Mouse (Mus musculus) midbrain, embryonic 14.5 days (tissue): ENCODE data around the gene Ica1. TPM values are rescaled to one million over a fixed set of nuclear protein-coding genes. Genes with fewer than 3 reads are reported as not detected.

ENCODE experiments used
- ATAC-seq: fragments of 200-750 bp; cut with Nextera tagmentation; 2 replicates; pipeline ENCODE4 v1.8.0; 2017; ENCODE audit warnings: moderate number of reproducible peaks, moderate library complexity; ENCODE audit not compliant: low FRiP score, low TSS enrichment
- DNase-seq: peaks from one replicate; pipeline ENCODE4 v3.0.0-alpha.2; 2015
- H3K27ac ChIP-seq: fragments of 300-500 bp; sonication (generic); replicated peaks from 2 replicates; pipeline ENCODE4 v1.5.1; 2014; ENCODE audit warnings: mild to moderate bottlenecking, low read depth, low read length, moderate library complexity
- H3K27me3 ChIP-seq: fragments of 300-500 bp; sonication (generic); 2 replicates; pipeline ENCODE4 v1.6.1; 2014; ENCODE audit warnings: low read length, control low read depth, mixed read lengths; ENCODE audit not compliant: control insufficient read depth, insufficient read depth
- H3K36me3 ChIP-seq: fragments of 300-500 bp; sonication (generic); 2 replicates; pipeline ENCODE4 v1.6.1; 2014; ENCODE audit warnings: low read length, control low read depth; ENCODE audit not compliant: control insufficient read depth, insufficient read depth
- H3K4me1 ChIP-seq: fragments of 300-500 bp; sonication (generic); 2 replicates; pipeline ENCODE4 v1.6.1; 2014; ENCODE audit warnings: mild to moderate bottlenecking, antibody characterized with exemption, low read length, control low read depth; ENCODE audit not compliant: control insufficient read depth, insufficient read depth
- H3K4me2 ChIP-seq: fragments of 300-500 bp; sonication (generic); 2 replicates; pipeline ENCODE4 v1.6.1; 2014; ENCODE audit warnings: mild to moderate bottlenecking, low read length, moderate library complexity
- H3K4me3 ChIP-seq: fragments of 300-500 bp; sonication (generic); replicated peaks from 2 replicates; pipeline ENCODE4 v1.5.1; 2014; ENCODE audit warnings: low read depth, low read length
- H3K9ac ChIP-seq: fragments of 300-500 bp; sonication (generic); replicated peaks from 2 replicates; pipeline ENCODE4 v1.6.1; 2014; ENCODE audit warnings: mild to moderate bottlenecking, low read length, moderate library complexity
- H3K9me3 ChIP-seq: fragments of 300-500 bp; sonication (generic); 2 replicates; pipeline ENCODE4 v1.6.1; 2016; ENCODE audit warnings: low read length, control low read depth, mixed read lengths; ENCODE audit not compliant: control insufficient read depth
- WGBS: fragments of 180-500 bp; shearing (Covaris S2); extraction: QIAGEN DNeasy Blood & Tissue Kit; methylation state at CpG from one replicate; pipeline ENCODE4 v1.1.7; 2014; 5-methylcytosine and 5-hydroxymethylcytosine counted together
- polyA plus RNA-seq: library from polyadenylated mRNA; unstranded; fragments of >200 nt; fragmentation: Nextera tagmentation; extraction: Ambion mirVana; gene quantifications from 2 replicates; pipeline ENCODE4 v1.2.1, GENCODE M21; 2014

The Ica1 gene
- polyA plus RNA-seq, 1 experiment from 2014 or later = 59.0 TPM

GRCm38 (mm10) chr6:8631986-8632632, 146.2 kb downstream of the Ica1 start:
- Histone ChIP-seq H3K27me3 (no peaks in the 10 kb centered on the region), H3K4me2 (no peak overlapping the region), H3K9ac (no peak overlapping the region), H3K9me3 (no peaks in the 10 kb centered on the region), H3K4me3 (no peak overlapping the region), H3K4me1 (no peaks in the 10 kb centered on the region), H3K27ac (no peak overlapping the region), H3K36me3 (no peaks in the 10 kb centered on the region)
- ATAC-seq (no peak), DNase-seq (no peak)
- 86% methylated on average over 5 of the region's 5 CpGs for WGBS

GRCm38 (mm10) chr6:8631362-8631761, 146.9 kb downstream of the Ica1 start:
- WGBS = 86% methylated on average over 8 of the region's 8 CpGs

GRCm38 (mm10) chr6:8630531-8630930, 147.8 kb downstream of the Ica1 start:
- no peak for DNase-seq
- Histone ChIP-seq H3K4me3 (no peak overlapping the region), H3K27ac (no peak overlapping the region), H3K4me2 (no peak overlapping the region), H3K36me3 (no peaks in the 10 kb centered on the region), H3K4me1 (no peaks in the 10 kb centered on the region), H3K9me3 (no peaks in the 10 kb centered on the region), H3K9ac (no peak overlapping the region), H3K27me3 (no peaks in the 10 kb centered on the region)
- WGBS = 90% methylated on average over 7 of the region's 7 CpGs
- ATAC-seq = no peak

More at GRCm38 (mm10) chr6:8631362-8631761, 146.9 kb downstream of the Ica1 start:
- H3K9me3 ChIP-seq = no peaks in the 10 kb centered on the region
- no peak overlapping the region for H3K4me3 ChIP-seq
- ATAC-seq (no peak), DNase-seq (no peak)
- H3K9ac ChIP-seq = no peak overlapping the region
- no peaks in the 10 kb centered on the region for H3K27me3 ChIP-seq
- H3K36me3 ChIP-seq = no peaks in the 10 kb centered on the region
- no peaks in the 10 kb centered on the region for H3K4me1 ChIP-seq
- no peak overlapping the region for H3K27ac ChIP-seq
- no peak overlapping the region for H3K4me2 ChIP-seq

GRCm38 (mm10) chr6:8628715-8629267, 149.5 kb downstream of the Ica1 start:
- Histone ChIP-seq H3K27ac (no peak overlapping the region), H3K9ac (no peak overlapping the region), H3K36me3 (no peaks in the 10 kb centered on the region), H3K27me3 (no peaks in the 10 kb centered on the region), H3K4me1 (no peaks in the 10 kb centered on the region), H3K4me3 (no peak overlapping the region), H3K9me3 (no peaks in the 10 kb centered on the region), H3K4me2 (no peak overlapping the region)
- DNase-seq (no peak), ATAC-seq (no peak)
- 84% methylated on average over 7 of the region's 7 CpGs for WGBS

- ATAC-seq = no peak
- no peaks in the 10 kb centered on the region for H3K4me1 ChIP-seq
- H3K4me2 ChIP-seq = no peak overlapping the region
- no peaks in the 10 kb centered on the region for H3K9me3 ChIP-seq
- H3K9ac ChIP-seq = no peak overlapping the region
- DNase-seq = no peak
- 94% methylated on average over 8 of the region's 8 CpGs for WGBS
- H3K27me3 ChIP-seq = no peaks in the 10 kb centered on the region
- H3K27ac ChIP-seq = no peak overlapping the region
- no peaks in the 10 kb centered on the region for H3K36me3 ChIP-seq
- no peak overlapping the region for H3K4me3 ChIP-seq
These were observed 150.1 kb downstream of the Ica1 start for GRCm38 (mm10) chr6:8628226-8628625.

- 85% methylated on average over 3 of the region's 3 CpGs for WGBS
- Histone ChIP-seq H3K9ac (no peak overlapping the region), H3K27me3 (no peaks in the 10 kb centered on the region), H3K4me3 (no peak overlapping the region), H3K4me2 (no peak overlapping the region), H3K9me3 (no peaks in the 10 kb centered on the region), H3K27ac (no peak overlapping the region), H3K36me3 (no peaks in the 10 kb centered on the region), H3K4me1 (no peaks in the 10 kb centered on the region)
- no peak for DNase-seq
- no peak for ATAC-seq
These were observed 155.2 kb downstream of the Ica1 start for GRCm38 (mm10) chr6:8623045-8623444.

GRCm38 (mm10) chr6:8619582-8620350, 158.5 kb downstream of the Ica1 start:
- Histone ChIP-seq H3K4me2 (no peak overlapping the region), H3K27me3 (no peaks in the 10 kb centered on the region), H3K9ac (no peak overlapping the region), H3K4me3 (no peak overlapping the region), H3K27ac (no peak overlapping the region), H3K4me1 (no peaks in the 10 kb centered on the region), H3K36me3 (no peaks in the 10 kb centered on the region), H3K9me3 (no peaks in the 10 kb centered on the region)
- 84% methylated on average over 4 of the region's 4 CpGs for WGBS
- DNase-seq (no peak), ATAC-seq (no peak)

- no peak overlapping the region for H3K4me2 ChIP-seq
- ATAC-seq = no peak
- H3K9me3 ChIP-seq = no peaks in the 10 kb centered on the region
- H3K27me3 ChIP-seq = no peaks in the 10 kb centered on the region
- H3K4me1 ChIP-seq = no peaks in the 10 kb centered on the region
- 80% methylated on average over 2 of the region's 2 CpGs for WGBS
- no peaks in the 10 kb centered on the region for H3K36me3 ChIP-seq
- no peak overlapping the region for H3K27ac ChIP-seq
- H3K9ac ChIP-seq = no peak overlapping the region
- DNase-seq = no peak
- no peak overlapping the region for H3K4me3 ChIP-seq
These were observed 160.9 kb downstream of the Ica1 start for GRCm38 (mm10) chr6:8617369-8617768.
